Mouse (Mus musculus): ENCODE measurements around the gene Rpl12.
A peak's percentile ranks its signal among the peaks of the same experiment; 100 is the strongest.

Gene Rpl12

GRCm38 (mm10) chr2:32961192-32961995 is at the start of gene Rpl12, which contains the start of gene Lrsam1:
Gene Rpl12, plus strand, starts transcription at chr2:32961559.
Gene Lrsam1, minus strand, starts transcription at chr2:32961614.
- DNase-seq (ENCODE audit: low spot score), result peak; percentile 95

GRCm38 (mm10) chr2:32911639-32912182 is 49.6 kb upstream of the Rpl12 start:
- DNase-seq (ENCODE audit: low spot score), result no peak

DNA sequence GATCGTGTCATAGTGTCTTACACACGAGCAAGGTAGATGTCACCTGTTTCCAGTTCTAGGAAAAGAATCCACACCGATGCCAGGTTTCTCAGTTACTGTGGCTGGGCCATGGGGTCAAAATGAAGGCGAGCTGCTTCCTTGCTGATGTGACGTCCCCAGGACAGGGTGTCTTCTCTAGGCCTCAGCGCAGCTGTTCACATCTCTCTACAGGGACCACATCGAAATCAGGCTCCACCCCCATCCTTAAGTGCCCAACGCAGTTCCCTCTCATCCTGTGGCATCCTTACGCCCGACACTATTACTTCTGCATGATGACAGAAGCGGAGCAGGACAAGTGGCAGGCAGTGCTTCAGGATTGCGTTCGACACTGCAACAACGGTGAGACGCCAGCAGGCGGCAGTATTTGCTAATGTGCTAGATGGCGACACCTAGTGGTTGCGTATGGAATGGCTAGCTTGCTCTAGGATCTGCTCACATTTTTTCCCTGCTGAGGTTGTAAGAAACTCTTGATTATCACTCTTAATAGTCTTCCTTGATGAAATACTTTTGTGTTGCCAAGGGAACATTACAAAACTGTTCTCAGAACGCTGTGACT is 49.1 kb upstream of the Rpl12 start:
- DNase-seq (ENCODE audit: low spot score), result peak; percentile 87

- no peak for DNase-seq (ENCODE audit: low spot score)
Observed at GRCm38 (mm10) chr2:32914362-32914761, 47.0 kb upstream of the Rpl12 start.

DNA sequence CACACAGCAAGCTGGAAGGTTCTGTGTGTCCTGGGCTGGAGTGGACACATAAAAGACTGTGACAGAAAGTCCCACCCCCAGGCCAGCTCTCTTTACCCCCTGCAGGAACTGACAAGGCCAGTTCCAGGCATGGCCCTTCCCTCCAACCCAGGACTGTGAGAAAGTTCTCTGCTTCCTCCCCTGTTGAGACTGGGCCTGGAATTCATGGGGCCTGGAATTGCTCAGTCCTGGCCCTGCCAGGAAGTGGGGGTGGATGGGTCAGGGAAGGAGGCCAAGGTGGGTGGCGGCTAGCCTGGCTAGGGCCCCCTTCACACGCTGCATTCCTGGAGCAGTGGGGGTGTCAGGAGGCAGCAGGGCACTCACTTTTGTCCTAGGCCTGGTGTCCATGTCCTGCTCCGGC is 46.5 kb upstream of the Rpl12 start:
- no peak for DNase-seq (ENCODE audit: low spot score)

DNA sequence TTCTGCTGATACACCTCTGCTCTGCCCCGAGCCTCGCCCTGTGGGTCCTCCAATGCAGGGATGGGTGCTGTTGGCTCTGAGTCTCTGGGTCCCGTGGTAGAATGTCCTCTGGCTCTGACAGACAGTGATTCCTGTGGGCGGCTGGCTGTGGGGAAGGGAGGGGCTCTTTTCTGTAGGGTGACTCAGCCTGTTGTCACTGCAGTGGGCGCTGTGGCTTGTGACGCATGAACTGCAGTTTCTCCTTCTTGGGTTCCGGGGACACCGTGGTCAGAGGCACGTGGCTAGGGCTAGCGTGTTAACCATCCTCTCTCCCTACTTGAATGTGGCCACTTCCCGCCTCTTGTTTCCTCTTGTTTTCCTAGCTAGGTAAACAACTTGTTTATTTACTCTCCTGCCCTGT is 43.8 kb upstream of the Rpl12 start:
- DNase-seq (ENCODE audit: low spot score), result peak; percentile 64

- DNase-seq (ENCODE audit: low spot score), result no peak
Observed at GRCm38 (mm10) chr2:32918391-32918790, 43.0 kb upstream of the Rpl12 start.

DNA sequence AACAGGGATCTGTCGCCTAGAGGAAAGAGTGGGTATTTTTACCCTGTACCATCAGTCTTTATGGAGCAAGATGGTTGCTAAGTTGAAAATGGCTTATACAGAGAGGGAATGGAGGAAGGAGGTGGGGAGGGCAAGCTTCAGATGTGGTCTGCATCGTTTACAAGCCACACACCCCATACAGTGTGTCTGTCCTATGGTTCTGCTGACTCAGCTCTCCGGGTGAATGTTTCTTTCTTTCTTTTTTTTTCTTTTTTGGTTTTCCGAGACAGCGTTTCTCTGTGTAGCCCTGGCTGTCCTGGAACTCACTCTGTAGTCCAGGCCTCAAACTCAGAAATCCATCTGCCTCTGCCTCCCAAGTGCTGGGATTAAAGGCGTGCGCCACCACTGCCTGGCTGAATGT is 40.1 kb upstream of the Rpl12 start:
- no peak for DNase-seq (ENCODE audit: low spot score)

GRCm38 (mm10) chr2:32921801-32922380 is 39.5 kb upstream of the Rpl12 start:
- no peak for DNase-seq (ENCODE audit: low spot score)

GRCm38 (mm10) chr2:32922564-32922963 is 38.8 kb upstream of the Rpl12 start:
- DNase-seq (ENCODE audit: low spot score), result no peak

DNA sequence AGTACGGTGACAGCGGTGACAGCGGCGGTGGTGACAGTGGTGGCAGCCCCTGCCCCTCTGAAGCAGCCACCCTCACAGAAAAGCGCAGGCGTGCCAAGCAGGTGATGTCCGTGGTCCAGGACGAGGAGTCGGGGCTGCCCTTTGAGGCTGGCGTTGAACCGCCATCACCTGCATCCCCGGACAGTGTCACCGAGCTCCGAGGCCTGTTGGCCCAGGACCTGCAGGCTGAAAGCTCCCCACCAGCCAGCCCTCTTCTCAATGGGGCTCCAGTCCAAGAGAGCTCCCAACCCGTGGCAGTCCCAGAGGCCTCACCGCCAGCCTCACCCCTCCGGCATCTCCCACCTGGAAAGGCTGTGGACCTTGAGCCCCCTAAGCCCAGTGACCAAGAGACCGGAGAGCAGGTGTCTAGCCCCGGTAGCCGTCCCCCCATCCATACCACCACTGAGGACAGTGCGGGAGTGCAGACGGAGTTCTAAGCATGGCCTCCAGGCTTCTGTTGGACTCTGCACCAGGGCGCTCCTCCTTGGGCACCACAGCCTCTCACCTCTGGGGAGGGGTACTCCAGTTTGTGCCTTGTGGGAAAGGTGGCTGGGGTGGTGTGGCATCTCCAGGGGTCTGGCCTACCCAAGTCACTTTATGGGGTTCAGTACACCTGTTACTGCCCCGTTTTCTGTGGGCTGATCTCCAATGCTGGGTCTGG is 37.7 kb upstream of the Rpl12 start:
- no peak for DNase-seq (ENCODE audit: low spot score)

DNA sequence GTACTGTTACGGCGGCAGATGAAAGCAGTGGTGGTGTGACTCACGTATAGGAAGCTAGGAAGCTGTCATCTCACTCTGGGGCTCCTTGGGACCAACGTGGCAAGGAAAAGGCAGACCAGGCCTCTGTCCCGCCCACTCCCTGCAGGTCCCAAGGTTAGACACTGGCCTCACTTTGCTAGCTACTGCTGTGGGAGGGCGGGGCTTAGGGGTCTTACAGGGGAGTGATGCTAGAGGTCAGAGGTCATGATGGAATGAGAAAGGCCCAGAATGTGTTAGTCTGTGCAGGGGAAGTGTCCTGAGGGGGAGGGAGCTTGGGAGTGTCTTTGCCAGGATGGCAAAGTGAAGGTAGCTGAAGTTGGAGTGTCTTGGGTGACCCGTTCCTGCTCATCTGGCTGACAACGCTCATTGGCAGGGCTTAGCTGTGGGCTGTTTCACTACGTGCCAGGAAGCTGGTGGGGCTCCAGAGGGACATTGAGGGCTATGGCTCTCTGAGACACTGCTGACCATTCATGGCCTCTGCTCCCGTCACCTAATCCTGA is 37.0 kb upstream of the Rpl12 start:
- no peak for DNase-seq (ENCODE audit: low spot score)

DNA sequence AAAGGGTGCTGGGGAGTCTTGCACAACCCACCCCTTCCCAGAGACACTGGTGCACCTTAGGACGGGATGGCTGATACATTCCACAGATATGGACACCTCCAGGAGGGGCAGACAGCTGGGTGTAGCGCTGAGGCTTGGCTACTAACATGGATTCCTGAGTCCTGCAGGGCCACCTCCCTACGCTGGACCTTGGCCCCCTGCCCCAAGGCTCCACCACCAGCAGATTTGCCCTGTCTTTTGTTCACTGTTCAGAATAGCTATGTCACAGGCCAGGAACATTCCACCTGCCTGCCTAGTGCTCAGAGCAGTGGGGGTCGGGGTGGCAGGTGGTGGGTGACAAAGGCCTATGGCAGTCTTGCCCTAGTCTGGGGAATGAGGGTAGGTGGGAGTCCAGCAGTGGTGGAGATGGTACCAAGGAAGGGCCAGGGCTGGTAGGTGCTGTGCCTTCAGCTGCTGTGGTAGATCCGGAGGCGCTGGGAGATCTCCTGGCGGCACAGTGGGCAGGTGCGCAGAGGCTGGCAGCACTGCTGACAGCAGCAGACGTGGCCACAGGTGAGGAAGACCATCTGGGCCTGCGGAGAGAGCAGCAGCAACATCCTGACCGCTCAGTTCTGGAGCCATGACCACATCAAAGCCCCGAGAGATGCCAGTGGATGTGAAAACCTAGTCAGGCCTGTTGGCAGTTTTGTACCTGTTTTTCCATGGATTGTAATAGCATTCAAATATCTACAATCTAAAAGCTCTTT is 34.9 kb upstream of the Rpl12 start:
- no peak for DNase-seq (ENCODE audit: low spot score)

- no peak for DNase-seq (ENCODE audit: low spot score)
Observed at GRCm38 (mm10) chr2:32927624-32928234, 33.6 kb upstream of the Rpl12 start.

DNA sequence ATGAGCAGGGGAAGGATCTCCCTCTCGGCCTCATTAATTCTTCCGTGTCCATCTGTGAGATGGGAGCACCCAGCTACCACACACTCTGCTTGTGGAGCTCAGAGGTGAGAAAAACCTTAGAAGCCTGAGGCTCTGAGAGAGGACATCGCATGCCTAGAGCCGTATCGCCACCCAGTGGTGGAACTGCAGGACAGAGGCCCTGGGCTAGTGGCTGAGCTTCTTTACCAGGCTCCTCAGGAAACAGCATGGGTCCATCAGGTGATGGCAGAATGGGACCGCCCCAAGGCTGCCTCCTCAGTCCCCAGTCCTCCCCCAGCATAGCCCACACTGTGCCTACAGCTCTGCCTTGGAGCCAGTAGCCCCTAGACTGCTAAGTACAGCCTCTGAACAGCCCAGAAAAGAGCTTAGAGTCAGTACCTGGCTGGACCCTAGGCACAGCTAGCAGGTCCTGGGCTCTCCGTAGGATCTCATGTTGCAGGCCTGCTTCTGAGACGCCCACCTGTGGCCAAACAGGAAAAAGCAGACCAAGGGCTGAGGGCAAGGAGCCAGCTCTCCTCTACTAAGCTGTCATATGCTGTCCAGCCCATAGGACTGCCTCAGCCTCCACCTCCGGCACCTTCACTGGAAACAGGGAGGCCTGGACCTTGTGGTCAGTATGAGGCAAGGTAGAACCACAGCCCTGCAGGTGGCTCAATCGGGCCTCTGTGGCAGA is 33.0 kb upstream of the Rpl12 start:
- DNase-seq (ENCODE audit: low spot score), result peak; percentile 78

- DNase-seq (ENCODE audit: low spot score), result no peak
Observed at GRCm38 (mm10) chr2:32928947-32929829, 32.2 kb upstream of the Rpl12 start.

DNA sequence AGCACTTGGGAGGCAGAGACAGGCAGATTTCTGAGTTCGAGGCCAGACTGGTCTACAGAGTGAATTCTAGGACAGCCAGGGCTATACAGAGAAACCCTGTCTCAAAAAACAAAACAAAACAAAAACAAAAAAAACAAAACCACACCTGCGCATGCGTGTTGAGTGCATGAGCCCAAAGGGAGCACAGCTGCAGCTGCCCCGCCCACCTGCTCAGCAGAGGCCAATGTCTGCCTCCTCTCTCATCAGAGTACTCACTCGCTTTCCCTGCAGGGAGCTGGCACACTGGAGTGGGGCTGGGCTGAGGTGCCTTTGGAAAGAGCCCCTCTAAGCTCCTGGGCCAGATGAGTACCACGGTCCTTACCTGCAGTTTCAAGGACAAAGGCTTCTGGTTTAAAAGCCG is 29.6 kb upstream of the Rpl12 start:
- DNase-seq (ENCODE audit: low spot score), result no peak

- DNase-seq (ENCODE audit: low spot score), result no peak
Observed at GRCm38 (mm10) chr2:32938741-32939140, 22.6 kb upstream of the Rpl12 start.

DNA sequence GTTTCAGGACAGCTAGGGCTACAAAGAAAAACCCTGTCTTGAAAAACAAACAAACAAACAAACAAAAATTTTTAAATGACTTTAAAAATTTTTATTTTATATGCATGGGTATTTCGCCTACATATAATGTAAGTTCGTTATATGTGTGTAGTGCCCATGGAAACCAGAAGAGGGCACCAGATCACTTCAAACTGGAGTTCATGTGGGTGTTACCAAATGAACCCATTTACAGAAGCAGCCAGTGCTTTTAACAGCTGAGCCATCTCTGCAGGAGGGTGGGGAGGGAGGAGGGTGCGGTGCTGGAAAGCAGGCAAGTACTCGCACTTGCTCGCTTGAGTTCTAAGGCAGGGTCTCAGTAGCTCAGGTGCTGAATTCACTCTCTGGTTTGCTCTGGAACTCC is 21.9 kb upstream of the Rpl12 start:
- DNase-seq (ENCODE audit: low spot score), result peak; percentile 69

Measured in layer of hippocampus, adult 11-12 months (tissue).